Mouse (Mus musculus): ENCODE measurements around the gene Ccnj. TPM values are rescaled to one million over a fixed set of nuclear protein-coding genes. Genes with fewer than 3 reads are reported as not detected.

Gene Ccnj
- total and polyA plus RNA-seq, 3 experiments = 4.3 to 8.6 (median 4.7) TPM

- H3K27me3 ChIP-seq (replicated peaks) = no peaks in the 10 kb centered on the region
- no peaks in the 10 kb centered on the region for H3K36me3 ChIP-seq (replicated peaks in 1 of 2; ENCODE audit: control insufficient read depth in 1 of 2, insufficient read depth in 1 of 2, low read length in 1 of 2)
- no peak overlapping the region for H3K4me2 ChIP-seq (ENCODE audit: insufficient read depth, low read depth, poor library complexity, severe bottlenecking)
- TF ChIP-seq MAFK (IDR thresholded peaks at IDR 0.05; ENCODE audit: insufficient replicate concordance, low read length) (no peak), ZC3H11A (IDR thresholded peaks at IDR 0.05; ENCODE audit: low read depth, low read length) (no peak), PAX5 (IDR thresholded peaks at IDR 0.05; ENCODE audit: low read length) (no peak), MXI1 (IDR thresholded peaks at IDR 0.05; ENCODE audit: low read depth, low read length) (no peak), BHLHE40 (IDR thresholded peaks at IDR 0.05; ENCODE audit: low read depth, low read length) (no peak), ZKSCAN1 (IDR thresholded peaks at IDR 0.05; ENCODE audit: borderline replicate concordance, low read depth, low read length) (no peak), RAD21 (IDR thresholded peaks at IDR 0.05; ENCODE audit: low read depth, low read length) (no peak), MYC (IDR thresholded peaks at IDR 0.05; ENCODE audit: low read depth, low read length) (no peak), TCF12 (IDR thresholded peaks at IDR 0.05; ENCODE audit: low read depth, low read length) (no peak)
- no peak overlapping the region for H3K27ac ChIP-seq (ENCODE audit: insufficient read depth, low read depth)
- dilution Hi-C loops (cut with MboI; ENCODE audit: extremely low pct_ligation_motif_present, extremely low pct_unique_long_range_greater_than_20kb, low sequenced_read_pairs) (no loop called here), in situ Hi-C loops (cut with MboI; ENCODE audit: low pct_ligation_motif_present, low pct_unique_long_range_greater_than_20kb, low sequenced_read_pairs) (no loop called here)
- no peaks in the 10 kb centered on the region for H3K9me3 ChIP-seq (replicated peaks; ENCODE audit: low read length)
- DNase-seq (ENCODE audit: extremely low read depth) = no peak
- no peak overlapping the region for H3K9ac ChIP-seq (ENCODE audit: insufficient read depth, low read depth)
- H3K79me2 ChIP-seq (replicated peaks; ENCODE audit: control insufficient read depth, extremely low read depth, insufficient read depth, poor library complexity, severe bottlenecking) = no peaks in the 10 kb centered on the region
- no peak overlapping the region for H3K4me3 ChIP-seq (replicated peaks in 1 of 3; ENCODE audit: low read depth in 2 of 3, low read length in 2 of 3, poor library complexity in 1 of 3)
- H3K4me1 ChIP-seq (ENCODE audit: control insufficient read depth in 1 of 2, insufficient read depth in 2 of 2) = peaks cover 0 to 8% of the 10 kb centered on the region in 2 experiments; a peak in 2 of 4 replicates
Observed at GRCm38 (mm10) chr19:40805176-40805737, 25.8 kb upstream of the Ccnj start.

GRCm38 (mm10) chr19:40809858-40810257 lies 21.2 kb upstream of the Ccnj start:
- Histone ChIP-seq H3K36me3 (replicated peaks in 1 of 2; ENCODE audit: control insufficient read depth in 1 of 2, insufficient read depth in 1 of 2, low read length in 1 of 2) (no peaks in the 10 kb centered on the region), H3K4me3 (replicated peaks in 1 of 3; ENCODE audit: low read depth in 2 of 3, low read length in 2 of 3, poor library complexity in 1 of 3) (no peak overlapping the region), H3K4me1 (ENCODE audit: control insufficient read depth in 1 of 2, insufficient read depth in 2 of 2) (peaks cover 0 to 14% of the 10 kb centered on the region in 2 experiments; a peak in 2 of 4 replicates), H3K27me3 (replicated peaks) (no peaks in the 10 kb centered on the region), H3K27ac (ENCODE audit: insufficient read depth, low read depth) (no peak overlapping the region), H3K9me3 (replicated peaks; ENCODE audit: low read length) (no peaks in the 10 kb centered on the region), H3K4me2 (ENCODE audit: insufficient read depth, low read depth, poor library complexity, severe bottlenecking) (no peak overlapping the region), H3K9ac (ENCODE audit: insufficient read depth, low read depth) (no peak overlapping the region), H3K79me2 (replicated peaks; ENCODE audit: control insufficient read depth, extremely low read depth, insufficient read depth, poor library complexity, severe bottlenecking) (no peaks in the 10 kb centered on the region)
- DNase-seq (ENCODE audit: extremely low read depth) = peak; percentile 44
- dilution Hi-C loops (cut with MboI; ENCODE audit: extremely low pct_ligation_motif_present, extremely low pct_unique_long_range_greater_than_20kb, low sequenced_read_pairs) (no loop called here), in situ Hi-C loops (cut with MboI; ENCODE audit: low pct_ligation_motif_present, low pct_unique_long_range_greater_than_20kb, low sequenced_read_pairs) (no loop called here)
- TF ChIP-seq ZNF384 (IDR thresholded peaks at IDR 0.05; ENCODE audit: low read depth, low read length) = no peak
- 0 out of 2 replicates have a peak, but pooled peaks have one; percentile 18 for TF ChIP-seq SIN3A (IDR thresholded peaks at IDR 0.05; ENCODE audit: low read length)
- peak; percentile 37; the same call in 1 of the 2 replicates for TF ChIP-seq BHLHE40 (IDR thresholded peaks at IDR 0.05; ENCODE audit: low read depth, low read length)
- TF ChIP-seq CTCF (conservative IDR thresholded peaks at IDR 0.05 in 1 of 2, IDR thresholded peaks at IDR 0.05 in 1 of 2; ENCODE audit: low read depth in 2 of 2, low read length in 2 of 2) = no peak
- no peak for TF ChIP-seq RCOR1 (conservative IDR thresholded peaks at IDR 0.05; ENCODE audit: low read depth, low read length)
- no peak for TF ChIP-seq CHD1 (IDR thresholded peaks at IDR 0.05; ENCODE audit: low read depth, low read length)
- TF ChIP-seq SMC3 (IDR thresholded peaks at IDR 0.05; ENCODE audit: low read depth, low read length) = no peak
- TF ChIP-seq ZC3H11A (IDR thresholded peaks at IDR 0.05; ENCODE audit: low read depth, low read length) = no peak
